In genomic region chr7:107495428-107495827, GRCm38 (mm10) we compare ENCODE assay signal across 21 mouse cellular contexts.
A peak's percentile ranks its signal among the peaks of the same experiment; 100 is the strongest.
DNase-seq lines count a peak whose midpoint lies in the region; ATAC-seq lines count a peak whose summit lies in the region.
"Had no signal": no experiment of that assay in that cellular context is flagged by ENCODE, and none has a peak within 500 bp of the region (broad histone marks: within the 10 kb centered on the region; RNA-seq: fewer than 3 reads in every experiment).

No protein-coding gene starts in this region.

- H3K36me3 ChIP-seq in liver, embryonic 11.5 days (ENCODE audit: control insufficient read depth, insufficient read depth, low read length) = no peaks in the 10 kb centered on the region
- no peaks in the 10 kb centered on the region for H3K36me3 ChIP-seq in hindbrain, embryonic 10.5 days
- H3K36me3 ChIP-seq in hindbrain, embryonic 12.5 days = no peaks in the 10 kb centered on the region
- H3K36me3 ChIP-seq: G1E had no signal

- no peaks in the 10 kb centered on the region for H3K4me1 ChIP-seq in liver, embryonic 11.5 days (replicated peaks; ENCODE audit: control insufficient read depth, insufficient read depth, low read length)
- H3K4me1 ChIP-seq in hindbrain, embryonic 10.5 days (replicated peaks) = no peaks in the 10 kb centered on the region
- H3K4me1 ChIP-seq in hindbrain, embryonic 12.5 days = no peaks in the 10 kb centered on the region

- no peaks in the 10 kb centered on the region for H3K9me3 ChIP-seq in liver, embryonic 11.5 days (ENCODE audit: control insufficient read depth, low read length)
- no peaks in the 10 kb centered on the region for H3K9me3 ChIP-seq in hindbrain, embryonic 10.5 days
- H3K9me3 ChIP-seq in hindbrain, embryonic 12.5 days (replicated peaks) = no peaks in the 10 kb centered on the region

- ATAC-seq in common myeloid progenitor, adult 5-6 weeks (replicated peaks; ENCODE audit: low read depth, poor library complexity, severe bottlenecking) = 0 out of 2 replicates have a peak, but pooled peaks have one; percentile 18
- ATAC-seq in granulocyte monocyte progenitor cell, adult 5-6 weeks (replicated peaks; ENCODE audit: poor library complexity, severe bottlenecking) = peak; percentile 59; the same call in 1 of the 2 replicates
- ATAC-seq in megakaryocyte progenitor cell, adult 5-6 weeks (replicated peaks; ENCODE audit: poor library complexity) = peak; percentile 55
- no peak for ATAC-seq in liver, embryonic 11.5 days (replicated peaks; ENCODE audit: low FRiP score)
- ATAC-seq in hindbrain, embryonic 12.5 days (ENCODE audit: low FRiP score) = no peak
- ATAC-seq: activated CD4-positive, CD25-positive, alpha-beta regulatory T cell, adult 4 months; CD4-positive, CD25-positive, alpha-beta regulatory T cell, adult 4 months; Patski had no signal

- H3K27ac ChIP-seq in liver, embryonic 11.5 days (ENCODE audit: low read depth, low read length) = no peak overlapping the region
- H3K27ac ChIP-seq in hindbrain, embryonic 10.5 days = no peak overlapping the region
- no peak overlapping the region for H3K27ac ChIP-seq in hindbrain, embryonic 12.5 days

- H3K4me2 ChIP-seq in liver, embryonic 11.5 days = no peak overlapping the region
- no peak overlapping the region for H3K4me2 ChIP-seq in hindbrain, embryonic 12.5 days (replicated peaks)

- H3K4me3 ChIP-seq in liver, embryonic 11.5 days (ENCODE audit: low read depth, low read length) = no peak overlapping the region
- no peak overlapping the region for H3K4me3 ChIP-seq in hindbrain, embryonic 10.5 days
- no peak overlapping the region for H3K4me3 ChIP-seq in hindbrain, embryonic 12.5 days

- DNase-seq in liver, embryonic 11.5 days (ENCODE audit: low spot score) = no peak
- no peak for DNase-seq in hindbrain, embryonic 10.5 days (ENCODE audit: low spot score)
- DNase-seq: adrenal gland, adult 2 months; adrenal gland, adult 8-10 months; adrenal gland, postnatal 10 days; adrenal gland, postnatal 14 days; adrenal gland, postnatal 25 days; adrenal gland, postnatal 36 days; B cell, adult 2 months; cerebellum, adult 11 months; cerebellum, adult 11-12 months; cerebellum, adult 18-20 months had no signal

- H3K27me3 ChIP-seq in liver, embryonic 11.5 days (replicated peaks; ENCODE audit: control insufficient read depth, insufficient read depth, low read length) = no peaks in the 10 kb centered on the region
- no peaks in the 10 kb centered on the region for H3K27me3 ChIP-seq in hindbrain, embryonic 10.5 days (ENCODE audit: insufficient read depth, poor library complexity, severe bottlenecking)
- H3K27me3 ChIP-seq in hindbrain, embryonic 12.5 days = no peaks in the 10 kb centered on the region
- H3K27me3 ChIP-seq: CH12.LX, Patski had no signal

- H3K9ac ChIP-seq in liver, embryonic 11.5 days (ENCODE audit: low read depth, low read length) = no peak overlapping the region
- no peak overlapping the region for H3K9ac ChIP-seq in hindbrain, embryonic 12.5 days

Comparison
In these comparisons a context has a peak if more than half of its experiments do, and no peak if none do; other contexts are left out.
1. ATAC-seq: peak in common myeloid progenitor, adult 5-6 weeks (single experiment), granulocyte monocyte progenitor cell, adult 5-6 weeks (single experiment) and megakaryocyte progenitor cell, adult 5-6 weeks (single experiment); none in liver, embryonic 11.5 days (single experiment) and hindbrain, embryonic 12.5 days (single experiment).